Mouse (Mus musculus): ENCODE results near the gene Itgb5.

Gene Itgb5

DNA sequence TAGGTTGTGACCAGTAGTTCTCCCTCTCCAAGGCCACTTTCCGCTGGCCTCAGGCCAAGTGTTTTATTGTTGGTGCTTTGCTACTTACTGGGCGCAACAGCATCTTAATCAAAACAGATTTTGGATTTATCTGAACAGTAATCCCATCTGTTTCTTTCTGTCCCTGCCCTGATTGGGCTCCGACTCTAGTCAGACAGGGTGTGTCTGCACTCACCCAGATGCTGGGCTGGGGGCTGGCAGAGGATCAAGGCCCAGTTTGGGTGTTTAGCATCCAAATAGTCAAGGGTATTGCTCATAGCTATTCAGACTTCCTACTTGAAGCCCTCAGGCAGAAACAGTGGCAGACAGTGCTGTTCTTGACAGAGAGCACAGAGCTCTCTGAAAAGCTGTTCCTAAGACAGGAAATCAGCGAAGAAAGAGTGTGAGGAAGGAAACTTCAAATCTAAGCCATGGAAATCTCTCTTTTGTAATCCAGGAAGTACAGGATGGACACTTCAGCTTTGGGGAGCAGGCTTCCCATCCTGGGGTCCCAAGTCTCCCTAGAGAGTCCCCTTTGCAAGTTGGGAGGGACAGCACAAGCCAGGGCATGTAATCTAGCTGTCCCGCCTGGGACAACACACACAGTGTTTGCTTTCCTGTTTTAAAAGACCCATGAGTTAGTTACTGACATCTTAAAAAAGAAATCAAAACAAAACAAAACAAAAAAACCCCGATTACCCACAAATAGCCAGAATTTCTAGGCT is 48.7 kb downstream of the Itgb5 start:
- no peak for DNase-seq (ENCODE audit: low read depth, low spot score)

DNA sequence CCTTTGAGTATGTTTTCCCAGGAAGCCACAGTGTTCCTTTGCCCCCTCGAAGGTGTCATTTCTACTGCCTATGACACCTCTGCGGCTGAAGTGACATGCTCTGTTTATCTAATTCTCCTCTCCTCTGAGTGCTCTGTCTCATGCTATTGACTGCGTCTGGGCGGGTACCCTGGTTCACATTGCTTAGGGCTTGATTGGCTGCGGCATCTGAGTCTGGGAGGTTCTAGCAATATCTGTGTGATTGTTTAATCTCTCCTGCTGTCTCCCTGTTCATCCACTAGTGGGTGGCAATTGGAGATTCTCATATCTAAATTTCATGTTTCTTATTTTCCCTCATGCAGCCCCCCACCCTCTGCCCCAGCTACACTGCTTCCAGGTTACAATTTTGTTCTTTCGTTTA is 49.6 kb downstream of the Itgb5 start:
- DNase-seq (ENCODE audit: low read depth, low spot score) = no peak

DNA sequence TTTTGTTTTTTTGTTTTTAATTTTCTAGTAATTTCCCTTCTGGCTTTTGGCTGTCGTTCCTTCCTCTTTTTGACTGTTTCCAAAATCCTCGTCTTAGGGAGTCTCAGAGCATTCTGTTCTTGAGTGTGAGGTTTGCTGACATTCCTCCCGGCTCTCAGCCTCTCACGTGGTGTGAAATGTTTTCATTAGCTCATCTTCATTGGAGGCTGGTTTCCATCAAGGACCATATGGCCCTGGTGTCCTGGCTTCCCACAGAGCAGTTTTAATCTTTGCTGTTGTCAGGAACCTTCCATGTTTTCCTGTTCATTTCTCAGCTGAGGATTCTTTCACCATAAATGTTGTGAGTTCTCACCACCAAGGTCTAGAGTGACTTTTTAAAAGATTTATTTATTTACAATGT is 50.1 kb downstream of the Itgb5 start:
- no peak for DNase-seq (ENCODE audit: low read depth, low spot score)

DNA sequence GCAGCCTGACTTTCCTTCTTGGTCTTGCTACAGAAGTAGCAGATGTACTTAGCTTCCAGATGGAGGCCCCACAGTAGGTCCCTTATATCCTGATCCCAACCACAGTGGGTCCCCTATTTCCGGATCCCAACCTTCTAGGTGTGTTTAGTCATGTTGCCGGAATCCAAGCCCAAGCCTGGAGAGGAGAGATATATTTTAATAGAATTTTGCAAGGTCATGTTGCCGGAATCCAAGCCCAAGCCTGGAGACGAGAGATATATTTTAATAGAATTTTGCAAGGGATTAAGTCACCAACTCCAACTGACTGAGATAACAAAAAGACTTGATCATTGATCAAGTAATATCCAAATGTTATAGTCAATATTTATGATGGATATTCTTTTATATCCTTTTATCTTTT is 51.3 kb downstream of the Itgb5 start:
- no peak for DNase-seq (ENCODE audit: low read depth, low spot score)

DNA sequence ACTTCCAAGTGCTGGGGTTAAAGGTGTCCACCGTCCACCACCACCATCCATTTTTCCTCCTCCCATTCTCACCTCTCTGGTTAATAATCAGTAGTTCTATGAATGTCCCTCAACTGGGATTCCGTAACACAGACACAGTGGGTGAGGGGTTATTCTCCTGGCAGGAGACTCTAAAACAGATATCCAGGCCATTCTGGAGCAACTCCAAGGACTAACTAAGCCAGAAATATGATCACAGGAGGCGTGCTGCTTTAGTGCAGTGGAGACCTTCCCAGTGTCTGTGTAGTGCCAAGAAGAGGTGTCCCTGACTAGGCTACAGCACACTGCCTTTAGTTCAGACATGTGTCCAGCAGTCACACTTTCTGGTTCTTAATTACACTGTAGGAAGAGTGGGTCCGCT is 53.1 kb downstream of the Itgb5 start:
- DNase-seq (ENCODE audit: low read depth, low spot score) = no peak

DNA sequence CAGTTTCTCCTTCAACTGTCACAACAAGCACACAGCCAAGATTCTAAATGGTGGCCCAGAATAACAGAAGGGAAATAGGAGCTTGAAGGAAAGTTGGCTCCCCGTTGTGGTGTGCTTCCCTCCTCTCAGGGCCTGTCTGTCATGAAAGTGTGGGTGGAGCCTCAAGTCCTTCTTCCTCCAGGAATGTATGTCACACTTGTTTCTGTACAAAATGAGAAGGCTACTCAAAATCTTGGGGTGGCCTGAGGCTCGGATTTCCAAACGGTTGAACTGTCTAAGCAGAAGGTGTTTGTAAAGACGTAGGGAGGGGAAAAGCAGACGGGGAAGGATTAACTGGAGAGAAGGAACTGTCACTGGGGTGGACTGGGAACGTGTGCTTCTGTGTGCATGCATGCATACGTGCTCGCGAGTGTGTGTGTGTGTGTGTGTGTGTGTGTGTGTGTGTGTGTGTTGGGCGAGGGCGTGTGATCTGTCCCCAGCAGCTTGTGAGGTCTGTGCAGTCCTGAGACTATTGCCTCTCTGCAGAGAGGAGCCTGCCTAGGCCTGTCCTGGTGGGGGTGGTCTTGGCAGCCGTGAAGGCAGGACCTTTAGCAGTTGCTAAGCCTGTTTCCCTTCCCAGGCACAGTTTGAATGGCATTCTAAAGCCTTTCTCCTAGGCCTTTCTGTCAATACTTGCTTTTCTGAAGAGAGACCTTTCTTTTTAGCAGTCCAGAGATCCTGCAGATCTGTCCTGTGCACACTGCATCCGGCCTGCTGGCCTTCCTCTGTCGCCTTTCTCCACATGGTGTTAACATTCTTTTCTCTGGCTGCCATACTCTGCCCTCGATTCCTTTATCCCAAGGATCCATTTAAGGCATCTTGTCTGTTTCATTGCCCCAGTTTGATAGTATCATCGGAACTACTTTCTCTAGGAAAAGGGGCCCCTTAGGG is 53.8 kb downstream of the Itgb5 start:
- no peak for DNase-seq (ENCODE audit: low read depth, low spot score)

DNA sequence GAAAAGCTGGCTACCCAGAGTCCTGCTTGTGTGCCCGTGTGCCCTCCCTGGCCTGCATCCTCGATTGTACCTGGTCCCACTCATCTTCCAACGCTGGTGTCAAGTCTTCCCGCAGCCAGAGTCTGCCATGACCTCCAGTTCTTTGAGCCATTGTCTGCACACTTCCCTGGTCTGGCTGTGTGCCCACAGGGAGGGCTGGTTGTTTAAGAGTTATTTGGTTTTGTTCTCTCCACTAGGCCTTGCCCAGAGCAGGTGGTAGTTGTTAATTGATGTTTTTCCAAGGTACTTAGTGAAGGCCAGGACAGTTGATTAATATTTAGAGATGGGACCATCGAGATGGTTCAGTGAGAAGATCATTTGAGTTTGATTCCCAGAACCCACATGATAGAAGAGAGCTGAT is 54.7 kb downstream of the Itgb5 start:
- DNase-seq (ENCODE audit: low read depth, low spot score) = no peak

DNA sequence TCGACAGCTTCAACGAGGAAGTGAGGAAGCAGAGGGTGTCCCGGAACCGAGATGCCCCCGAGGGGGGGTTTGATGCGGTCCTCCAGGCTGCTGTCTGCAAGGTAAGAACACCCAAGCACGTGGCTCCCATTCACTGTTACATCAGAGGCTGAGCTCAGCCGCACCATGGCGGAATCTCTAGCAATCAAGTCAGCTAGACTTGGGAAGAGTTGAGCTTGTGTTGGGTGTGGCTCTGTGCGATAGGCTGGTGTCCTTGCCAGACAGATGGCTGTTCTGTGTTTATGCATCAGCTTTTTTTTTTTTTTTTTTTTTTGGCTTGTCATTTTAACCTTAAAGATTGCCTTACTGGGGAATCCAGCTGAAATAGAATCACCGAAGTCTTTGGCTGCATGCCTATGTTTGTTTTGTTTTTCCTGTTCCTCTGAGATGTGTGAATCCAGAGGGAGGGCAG is 55.6 kb downstream of the Itgb5 start:
- no peak for DNase-seq (ENCODE audit: low read depth, low spot score)

DNA sequence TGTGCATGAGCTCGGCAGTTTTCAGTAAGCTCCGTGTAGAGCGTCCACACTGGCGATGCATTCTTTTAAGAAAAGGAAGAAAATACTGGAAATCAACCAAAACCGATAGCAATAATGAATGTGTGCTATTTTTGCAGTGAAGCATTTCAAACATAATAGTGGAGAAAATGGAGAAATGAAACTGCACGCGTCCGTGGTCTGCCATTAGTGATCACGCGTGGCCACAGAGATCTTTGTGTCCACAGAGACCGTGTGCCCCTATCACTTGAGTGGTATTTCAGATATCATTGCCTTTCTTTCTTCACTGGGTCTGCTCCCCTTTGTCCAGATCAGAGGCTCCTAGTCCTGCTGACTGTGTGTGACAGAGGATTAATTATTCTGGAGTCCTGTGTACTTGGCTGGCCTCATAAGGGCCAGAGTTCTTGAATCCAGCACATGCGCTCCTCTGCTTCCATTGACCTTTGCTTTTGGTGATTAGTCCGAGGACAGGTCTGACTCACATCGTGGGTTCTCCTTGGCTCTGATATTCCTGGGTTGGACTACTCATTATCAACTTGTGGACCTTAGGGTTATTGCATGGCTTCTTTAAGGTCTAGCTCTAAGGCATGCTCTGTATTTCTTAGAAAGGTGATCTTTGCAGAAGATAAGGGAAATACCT is 56.3 kb downstream of the Itgb5 start:
- no peak for DNase-seq (ENCODE audit: low read depth, low spot score)

DNA sequence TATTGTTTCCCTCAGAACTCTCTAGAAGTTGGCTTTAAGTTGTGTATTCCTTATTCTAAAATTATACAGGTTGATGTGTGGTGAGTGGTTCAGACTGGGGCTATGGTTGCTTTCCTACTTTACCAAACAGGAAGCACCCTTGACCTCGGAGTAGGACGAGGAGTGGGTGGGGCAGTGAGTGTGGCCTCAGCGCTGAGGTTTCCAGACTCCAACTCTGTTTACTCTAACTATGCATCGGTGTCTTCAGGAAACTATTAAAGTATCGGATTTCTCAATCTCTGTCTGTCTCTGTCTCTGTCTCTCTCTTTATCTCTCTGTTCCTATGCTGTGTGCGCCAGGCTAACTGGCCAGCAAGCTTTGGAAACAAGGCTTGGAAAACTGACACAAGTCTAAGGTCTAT is 57.2 kb downstream of the Itgb5 start:
- no peak for DNase-seq (ENCODE audit: low read depth, low spot score)

DNA sequence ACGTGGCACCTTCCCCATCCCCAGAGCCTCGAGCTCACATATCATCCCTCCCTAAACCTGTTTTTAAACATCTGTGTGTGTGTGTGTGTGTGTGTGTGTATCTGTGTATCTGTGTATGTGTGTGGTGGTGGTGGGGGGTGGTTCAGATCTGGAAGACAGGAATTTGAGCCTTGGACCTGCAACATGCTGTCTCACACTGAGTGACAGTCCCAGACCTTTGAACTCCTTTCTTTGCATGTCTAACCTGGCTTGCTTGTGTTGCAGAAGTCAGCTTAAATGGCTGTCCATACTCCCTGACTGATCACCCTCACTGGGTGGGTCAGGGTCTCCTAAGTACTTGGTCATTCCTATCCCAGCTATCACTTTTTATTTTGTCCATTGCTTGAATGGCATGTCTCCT is 58.5 kb downstream of the Itgb5 start:
- DNase-seq (ENCODE audit: low read depth, low spot score) = no peak

DNA sequence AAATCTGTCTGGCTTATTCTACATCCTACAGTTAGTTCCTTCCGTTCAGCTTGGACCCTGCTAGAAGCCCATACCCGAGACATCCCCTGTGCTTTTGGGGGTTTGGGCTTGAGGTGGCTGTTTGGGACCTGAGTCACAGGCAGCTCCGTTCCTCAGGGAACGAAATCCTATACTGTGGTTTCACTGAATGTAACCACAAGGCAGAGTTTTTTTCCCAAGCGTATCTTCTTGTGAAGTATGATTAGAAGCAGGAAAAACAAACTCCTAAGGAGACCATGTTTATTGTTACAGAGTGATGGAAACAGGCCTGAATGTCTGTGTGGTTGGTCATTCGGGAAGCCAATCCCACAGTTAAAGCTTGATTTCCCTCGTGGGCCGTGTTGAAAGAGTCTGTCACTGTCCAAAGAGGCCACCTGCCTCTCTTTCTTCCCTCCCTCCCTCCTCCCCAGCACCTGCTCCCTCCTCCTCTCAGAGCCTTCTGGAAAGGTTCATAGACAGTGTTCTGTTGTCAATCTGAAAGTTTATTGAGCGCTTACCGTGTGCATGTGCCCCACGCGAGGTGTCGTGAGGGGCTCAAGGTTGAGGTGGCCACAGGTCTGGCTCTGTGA is 59.6 kb downstream of the Itgb5 start:
- no peak for DNase-seq (ENCODE audit: low read depth, low spot score)

DNA sequence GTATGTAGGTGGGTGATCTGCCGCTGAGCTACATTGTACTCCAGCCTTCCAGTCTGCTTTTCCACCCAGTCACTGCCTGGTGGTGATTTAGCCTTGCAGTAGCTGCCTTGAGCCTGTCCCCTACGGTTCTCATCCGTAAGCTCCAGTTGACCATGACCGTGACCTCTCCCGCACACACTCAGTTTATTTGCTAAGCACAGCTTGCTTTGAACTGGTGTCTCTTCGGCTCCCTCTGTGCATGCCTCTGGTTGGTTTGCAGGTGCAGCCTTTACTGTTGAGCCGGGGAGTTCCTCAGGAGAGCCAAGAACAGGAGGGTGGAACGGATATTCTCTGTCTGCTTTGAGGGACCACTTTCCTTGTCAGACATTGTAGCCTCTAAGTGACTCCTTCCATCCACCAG is 61.6 kb downstream of the Itgb5 start:
- DNase-seq (ENCODE audit: low read depth, low spot score) = no peak

DNA sequence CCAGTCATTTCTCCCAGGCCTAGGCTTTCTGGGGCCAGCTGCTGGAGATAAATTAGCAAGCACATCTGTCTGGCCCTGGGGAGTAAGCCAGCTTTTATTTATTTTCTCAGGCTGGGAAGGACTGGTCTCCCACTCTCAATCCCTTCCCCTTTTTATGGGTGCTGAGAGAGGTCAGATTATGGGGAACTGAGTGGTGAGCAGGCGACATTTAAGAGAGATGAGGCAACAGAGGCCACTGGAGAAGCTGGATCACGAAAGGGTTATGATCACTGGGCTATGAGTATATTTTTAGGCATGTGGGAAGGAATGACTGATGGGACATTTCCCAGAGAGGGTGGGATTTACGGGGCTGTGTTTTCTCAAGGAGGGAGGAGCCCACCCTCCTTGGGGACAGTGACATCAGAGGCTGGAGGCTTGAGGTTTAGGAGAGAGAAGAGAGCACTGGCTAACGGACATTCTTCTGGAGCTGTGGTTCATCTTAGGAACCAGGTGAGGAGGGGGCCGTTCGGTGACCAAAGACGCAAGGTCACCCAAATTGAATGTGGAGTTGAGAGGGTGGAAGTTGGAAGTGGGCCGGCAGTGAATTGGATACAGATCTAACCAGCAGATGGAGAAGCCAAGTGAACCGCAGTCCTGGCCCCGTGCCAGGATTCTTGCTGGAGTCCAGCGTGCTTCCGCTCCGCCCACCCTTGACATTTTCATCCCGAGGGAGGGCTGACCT is 62.3 kb downstream of the Itgb5 start:
- no peak for DNase-seq (ENCODE audit: low read depth, low spot score)

DNA sequence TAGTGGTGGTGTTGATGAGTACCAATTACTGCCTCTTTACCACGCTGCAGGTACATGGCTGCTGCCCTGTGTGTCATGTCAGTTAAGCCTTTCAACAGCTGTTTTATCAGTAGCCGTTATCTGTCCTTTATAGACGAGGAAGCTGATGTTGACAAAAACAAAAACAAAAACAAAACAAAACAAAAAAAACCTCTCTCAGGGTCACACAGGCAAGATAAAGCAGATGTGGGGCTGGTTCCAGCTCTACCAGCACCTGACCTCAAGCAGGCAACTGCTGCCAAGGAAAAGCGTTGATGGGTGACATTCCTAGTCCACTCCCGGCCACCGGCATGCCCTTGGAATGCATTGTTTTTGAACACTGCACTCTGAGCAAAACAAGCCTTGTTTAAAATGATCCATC is 63.1 kb downstream of the Itgb5 start:
- DNase-seq (ENCODE audit: low read depth, low spot score) = no peak

DNA sequence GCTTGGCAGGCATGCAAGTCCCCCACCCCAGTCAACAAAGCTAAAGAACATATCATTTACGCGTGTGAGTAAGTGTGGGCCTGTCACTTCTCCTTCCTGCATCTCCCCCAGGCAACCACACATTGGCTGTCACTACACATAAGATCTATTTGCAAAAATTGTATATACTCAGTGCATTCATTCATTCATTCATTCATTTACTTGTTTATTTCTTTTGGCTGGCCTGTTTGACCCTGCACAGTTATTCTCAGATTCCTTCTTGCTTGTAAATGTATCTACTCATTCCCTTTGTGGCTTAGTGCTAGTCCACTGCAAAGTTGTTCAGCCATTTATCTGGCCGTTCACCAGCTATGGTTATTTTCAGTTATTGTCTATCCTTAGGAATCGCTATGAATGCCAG is 64.3 kb downstream of the Itgb5 start:
- no peak for DNase-seq (ENCODE audit: low read depth, low spot score)

DNA sequence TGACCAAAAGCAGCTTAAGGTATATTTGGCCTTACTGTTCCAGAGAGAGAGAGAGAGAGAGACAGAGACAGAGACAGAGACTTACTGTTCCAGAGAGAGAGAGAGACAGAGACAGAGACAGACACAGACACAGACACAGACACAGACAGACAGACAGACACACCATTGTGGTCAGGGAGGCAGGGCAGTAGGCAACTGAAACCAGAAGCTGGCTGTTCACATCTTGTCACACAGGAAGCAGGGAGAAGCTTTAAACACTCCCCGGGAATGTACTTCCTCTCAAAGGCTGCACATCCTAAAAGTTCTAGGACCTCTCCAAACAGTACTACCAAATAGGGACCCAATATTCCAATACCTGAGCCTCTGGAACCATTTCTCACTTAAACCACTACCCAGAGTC is 65.0 kb downstream of the Itgb5 start:
- DNase-seq (ENCODE audit: low read depth, low spot score) = no peak

DNA sequence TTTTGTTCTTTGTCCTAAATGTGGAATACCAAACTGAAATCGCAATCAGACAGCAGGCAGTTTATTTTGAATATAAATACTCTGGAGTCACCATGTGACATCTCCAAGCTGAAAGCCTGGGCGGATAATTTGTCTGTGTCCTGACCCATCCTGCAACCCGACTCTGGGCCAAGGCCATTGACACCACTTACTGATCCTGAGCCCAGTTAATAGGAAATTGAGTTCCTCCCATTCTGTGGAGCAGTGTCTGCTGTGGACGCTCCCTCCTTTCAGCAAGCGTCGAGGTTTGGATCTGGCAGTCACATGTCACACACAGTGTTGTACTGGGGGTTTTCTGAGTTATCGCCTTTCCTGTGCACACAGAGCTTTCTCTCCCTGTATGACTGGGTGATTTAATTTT is 66.2 kb downstream of the Itgb5 start:
- no peak for DNase-seq (ENCODE audit: low read depth, low spot score)

DNA sequence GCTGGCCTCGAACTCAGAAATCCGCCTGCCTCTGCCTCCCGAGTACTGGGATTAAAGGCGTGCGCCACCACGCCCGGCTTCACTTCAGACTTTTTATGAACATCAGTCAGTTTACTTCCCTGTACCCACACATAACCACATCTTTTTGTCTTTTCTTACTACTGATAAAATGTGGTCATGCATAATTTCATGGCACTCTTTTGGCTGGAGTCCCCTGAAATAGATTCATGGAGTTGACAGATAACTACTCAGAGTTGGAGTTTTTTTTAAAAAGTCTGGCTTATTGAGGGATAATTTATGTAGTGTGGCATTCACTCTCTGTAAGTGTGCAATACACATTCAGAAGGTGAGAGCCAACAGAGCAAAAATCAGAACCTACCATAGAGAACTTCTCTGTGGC is 67.3 kb downstream of the Itgb5 start:
- DNase-seq (ENCODE audit: low read depth, low spot score) = no peak

DNA sequence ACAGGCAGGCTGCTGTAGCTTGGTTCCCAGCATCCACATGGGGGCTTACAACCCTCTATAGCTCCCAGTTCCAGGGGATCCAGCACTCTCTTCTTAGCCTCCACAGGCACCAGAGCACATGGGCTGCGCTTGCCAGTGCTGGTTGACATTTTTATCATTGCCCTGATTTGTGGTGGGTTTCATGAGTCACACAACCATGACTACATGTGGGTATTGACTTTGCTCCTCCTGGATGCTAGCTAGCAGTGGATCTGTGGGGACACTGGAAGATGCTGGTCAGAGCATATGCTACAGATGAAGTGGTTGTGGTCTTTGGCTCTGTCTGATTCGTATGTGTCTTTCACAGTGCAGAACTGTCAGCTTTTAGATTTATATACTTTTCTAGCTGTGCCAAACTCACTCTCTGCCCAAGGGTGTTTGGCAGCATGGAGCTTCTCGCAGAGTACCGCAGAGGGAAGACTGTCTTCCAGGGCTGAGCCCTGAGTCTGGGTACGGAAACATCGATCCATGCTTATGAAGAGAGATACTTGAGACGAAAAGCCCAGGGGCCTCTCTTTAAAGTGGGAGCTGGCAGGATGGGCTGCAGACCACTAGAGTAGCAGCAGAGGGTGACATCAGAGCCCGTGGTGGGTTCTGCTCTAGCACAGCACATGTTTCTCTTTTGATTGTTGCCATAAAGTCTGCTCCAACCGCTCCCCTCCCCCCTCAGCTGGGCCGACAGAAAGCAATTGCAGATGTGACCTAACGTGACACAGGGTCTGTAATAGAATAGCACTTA is 74.4 kb downstream of the Itgb5 start:
- DNase-seq (ENCODE audit: low read depth, low spot score) = no peak

DNA sequence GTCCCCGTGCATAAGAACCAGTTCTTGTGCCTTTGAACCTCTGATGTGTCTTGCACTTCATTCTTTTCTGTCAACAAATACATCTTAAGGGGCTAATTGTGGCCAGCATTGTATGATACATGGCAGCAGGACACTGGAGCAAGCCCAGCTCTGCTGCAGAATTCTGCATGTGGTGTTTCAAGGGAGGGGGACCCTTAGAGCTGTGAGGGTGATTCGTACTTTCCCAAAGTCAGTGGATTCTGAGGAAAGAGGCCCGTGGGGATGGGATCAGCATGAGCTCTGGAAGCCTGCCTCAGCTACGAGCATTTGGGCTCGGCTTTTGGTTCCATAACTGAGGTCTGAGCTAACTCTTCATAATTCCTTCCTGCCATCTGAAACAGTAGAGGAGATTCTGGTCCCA is 75.1 kb downstream of the Itgb5 start:
- DNase-seq (ENCODE audit: low read depth, low spot score) = no peak
